Mouse (Mus musculus) liver, adult 2 months (tissue): Measurements from ENCODE around the gene Glyctk.

Experiments used
- CTCF ChIP-seq: fragments of 200-500 bp; IDR thresholded peaks from 2 replicates; pipeline ENCODE4 v1.5.1; 2011; ENCODE audit warnings: low read depth, low read length, control low read depth
- POLR2A ChIP-seq: fragments of 200-500 bp; IDR thresholded peaks from 2 replicates; pipeline ENCODE4 v1.6.1; 2011; ENCODE audit warnings: low read length, control low read depth; ENCODE audit not compliant: insufficient read depth; ENCODE audit errors: extremely low read depth

- TF ChIP-seq CTCF (no peak), POLR2A (no peak)
Observed at GRCm38 (mm10) chr9:106191355-106191754, 33.4 kb upstream of the Glyctk start.
